10 mouse cellular contexts compared by ENCODE assay signal in the genomic region with DNA sequence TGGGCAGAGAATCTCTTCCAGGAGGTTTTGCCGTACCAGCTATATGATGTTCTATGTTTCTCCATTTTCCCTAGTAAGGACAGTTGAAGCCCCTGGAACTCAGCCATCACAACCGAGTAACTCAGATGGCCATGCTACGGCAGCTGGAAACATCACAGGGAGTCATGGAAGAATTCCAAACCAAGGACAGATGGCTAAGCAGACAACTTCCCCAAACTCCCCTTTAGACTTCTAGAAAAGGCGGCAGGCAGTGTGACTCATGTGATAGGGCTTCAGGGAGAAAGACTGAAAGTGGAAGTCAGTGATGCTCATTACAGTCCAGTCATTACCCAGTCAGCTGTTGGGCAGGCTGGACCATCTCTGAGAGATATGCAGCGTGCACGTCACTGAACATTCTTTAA. TPM values are rescaled to one million over a fixed set of nuclear protein-coding genes. Genes with fewer than 3 reads are reported as not detected.
A peak's percentile ranks its signal among the peaks of the same experiment; 100 is the strongest.
DNase-seq lines count a peak whose midpoint lies in the region; ATAC-seq lines count a peak whose summit lies in the region.
"Had no signal": no experiment of that assay in that cellular context is flagged by ENCODE, and none has a peak within 500 bp of the region (broad histone marks: within the 10 kb centered on the region; RNA-seq: fewer than 3 reads in every experiment).

No protein-coding gene starts in this region.

- WGBS in hindbrain, embryonic 16.5 days: 62% methylated on average over 6 of the region's 6 CpGs
- 71% methylated on average over 6 of the region's 6 CpGs for WGBS in hindbrain, embryonic 13.5 days
- WGBS in forebrain, embryonic 14.5 days: 70% methylated on average over 6 of the region's 6 CpGs

- no peaks in the 10 kb centered on the region for H3K27me3 ChIP-seq in hindbrain, embryonic 16.5 days (replicated peaks; ENCODE audit: control insufficient read depth, insufficient read depth, low read length)
- H3K27me3 ChIP-seq in hindbrain, embryonic 13.5 days: no peaks in the 10 kb centered on the region
- no peaks in the 10 kb centered on the region for H3K27me3 ChIP-seq in forebrain, embryonic 14.5 days (replicated peaks; ENCODE audit: control insufficient read depth, insufficient read depth, low read length)

- H3K4me2 ChIP-seq in hindbrain, embryonic 16.5 days (ENCODE audit: low read length): no peak overlapping the region
- no peak overlapping the region for H3K4me2 ChIP-seq in hindbrain, embryonic 13.5 days
- no peak overlapping the region for H3K4me2 ChIP-seq in forebrain, embryonic 14.5 days (ENCODE audit: low read length)

- no peak overlapping the region for H3K4me3 ChIP-seq in hindbrain, embryonic 16.5 days (ENCODE audit: low read length)
- H3K4me3 ChIP-seq in hindbrain, embryonic 13.5 days: no peak overlapping the region
- H3K4me3 ChIP-seq in forebrain, embryonic 14.5 days (ENCODE audit: low read depth, low read length): no peak overlapping the region

- no peaks in the 10 kb centered on the region for H3K4me1 ChIP-seq in hindbrain, embryonic 16.5 days (ENCODE audit: control insufficient read depth, insufficient read depth, low read depth, low read length)
- H3K4me1 ChIP-seq in hindbrain, embryonic 13.5 days (replicated peaks): peaks cover 21% of the 10 kb centered on the region
- H3K4me1 ChIP-seq in forebrain, embryonic 14.5 days (ENCODE audit: control insufficient read depth, insufficient read depth, low read length): peaks cover 13% of the 10 kb centered on the region

- peak; percentile 55 for ATAC-seq in hindbrain, embryonic 16.5 days
- ATAC-seq in hindbrain, embryonic 13.5 days (ENCODE audit: low FRiP score): no peak
- no peak for ATAC-seq in forebrain, embryonic 14.5 days

- no peaks in the 10 kb centered on the region for H3K9me3 ChIP-seq in hindbrain, embryonic 16.5 days (ENCODE audit: control insufficient read depth, low read length)
- H3K9me3 ChIP-seq in hindbrain, embryonic 13.5 days: no peaks in the 10 kb centered on the region
- no peaks in the 10 kb centered on the region for H3K9me3 ChIP-seq in forebrain, embryonic 14.5 days (replicated peaks; ENCODE audit: control insufficient read depth, low read length)

- DNase-seq in adrenal gland, adult (ENCODE audit: inconsistent age in 2 of 2, low spot score in 1 of 2): peak; percentile 52 to 77
- no peak for DNase-seq in adrenal gland, adult 8-10 months
- DNase-seq in lung, postnatal 36 days: peak; percentile 16
- no peak for DNase-seq in lung, postnatal 4 days
- DNase-seq in right cerebral cortex, postnatal 36 days (ENCODE audit: low spot score in 2 of 2): no peak
- DNase-seq in forebrain, embryonic 14.5 days (ENCODE audit: low spot score): no peak
- DNase-seq: liver had no signal

- H3K27ac ChIP-seq in hindbrain, embryonic 16.5 days (ENCODE audit: low read depth, low read length): peak overlapping the region; percentile 49; the same call in 1 of the 2 replicates
- no peak overlapping the region for H3K27ac ChIP-seq in hindbrain, embryonic 13.5 days
- no peak overlapping the region for H3K27ac ChIP-seq in forebrain, embryonic 14.5 days (ENCODE audit: low read depth, low read length)

- no peaks in the 10 kb centered on the region for H3K36me3 ChIP-seq in hindbrain, embryonic 16.5 days (ENCODE audit: control insufficient read depth, insufficient read depth, low read length)
- no peaks in the 10 kb centered on the region for H3K36me3 ChIP-seq in hindbrain, embryonic 13.5 days
- H3K36me3 ChIP-seq in forebrain, embryonic 14.5 days (ENCODE audit: control insufficient read depth, insufficient read depth, low read length): no peaks in the 10 kb centered on the region

- no peak overlapping the region for H3K9ac ChIP-seq in hindbrain, embryonic 16.5 days (ENCODE audit: low read depth, low read length)
- H3K9ac ChIP-seq in hindbrain, embryonic 13.5 days: no peak overlapping the region
- no peak overlapping the region for H3K9ac ChIP-seq in forebrain, embryonic 14.5 days (ENCODE audit: low read length)

RNA-seq across cellular contexts. Expression of a gene that starts 6.6 kb away (rescaled TPM):
- 10 to 100 TPM; 44.4 to 80.1 (median 57.1) TPM for total RNA-seq in adrenal gland, adult 8-10 months (2022)
- polyA plus RNA-seq in hindbrain, embryonic 16.5 days (2015; fragmentation: Nextera tagmentation; extraction: Ambion mirVana): 11.3 and 13.4 TPM in 2 replicates
- 8.6 and 9.2 TPM in 2 replicates for polyA plus RNA-seq in hindbrain, embryonic 13.5 days (2015; fragmentation: Nextera tagmentation; extraction: Ambion mirVana)
- polyA plus RNA-seq in forebrain, embryonic 14.5 days (2014; fragmentation: Nextera tagmentation; extraction: Ambion mirVana): 6.7 and 7.6 TPM in 2 replicates

RNA-seq across cellular contexts. Expression of a gene that starts 8.5 kb away (rescaled TPM):
- total RNA-seq in adrenal gland, adult 8-10 months (2022): 10 to 100 TPM in 3 of 4 experiments, 1 to 10 TPM in 1; 6.1 to 31.4 (median 18.2) TPM
- polyA plus RNA-seq in hindbrain, embryonic 16.5 days (2015; fragmentation: Nextera tagmentation; extraction: Ambion mirVana): not detected in 2 replicates
- not detected in 2 replicates for polyA plus RNA-seq in hindbrain, embryonic 13.5 days (2015; fragmentation: Nextera tagmentation; extraction: Ambion mirVana)
- polyA plus RNA-seq in forebrain, embryonic 14.5 days (2014; fragmentation: Nextera tagmentation; extraction: Ambion mirVana): 0.88 TPM in 1 of 2 replicates, not detected in the other
- polyA plus RNA-seq: intestine, embryonic 14.5 days had no signal

Comparison
In these comparisons a context has a peak if more than half of its experiments do, and no peak if none do; other contexts are left out.
1. DNase-seq: peak in adrenal gland, adult (2 of 2) and lung, postnatal 36 days (single experiment); none in adrenal gland, adult 8-10 months (single experiment), lung, postnatal 4 days (0 of 2), right cerebral cortex, postnatal 36 days (0 of 2) and forebrain, embryonic 14.5 days (single experiment).